Mouse (Mus musculus): ENCODE data around the gene Fbxl20. TPM values are rescaled to one million over a fixed set of nuclear protein-coding genes. Genes with fewer than 3 reads are reported as not detected.
A peak's percentile ranks its signal among the peaks of the same experiment; 100 is the strongest.

The Fbxl20 gene
- total RNA-seq, 1 experiment from 2014 or later: 26.2 TPM

DNA sequence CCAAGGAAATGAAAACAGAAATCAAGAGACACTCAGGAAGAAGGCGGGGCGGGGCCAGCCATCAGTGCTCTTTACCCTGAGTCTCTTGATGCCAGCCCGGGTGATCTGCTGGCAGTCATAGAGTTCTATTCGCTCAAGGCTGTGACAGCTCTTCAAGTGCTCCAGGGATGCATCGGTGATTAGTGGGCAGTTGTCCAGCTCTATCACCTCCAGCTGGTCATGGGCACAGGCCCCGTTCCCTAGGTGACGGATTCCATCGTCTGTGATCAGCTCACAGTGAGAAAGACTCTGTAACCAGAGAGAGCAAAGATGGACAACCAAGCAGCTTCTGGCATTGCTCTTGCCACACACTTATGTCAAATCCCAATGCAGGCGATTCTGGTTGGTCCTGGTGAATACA lies 59.6 kb downstream of the Fbxl20 start:
- peak; percentile 5 for DNase-seq

- DNase-seq: peak; percentile 83
Measured at GRCm38 (mm10) chr11:98088224-98088623, 62.0 kb downstream of the Fbxl20 start.

DNA sequence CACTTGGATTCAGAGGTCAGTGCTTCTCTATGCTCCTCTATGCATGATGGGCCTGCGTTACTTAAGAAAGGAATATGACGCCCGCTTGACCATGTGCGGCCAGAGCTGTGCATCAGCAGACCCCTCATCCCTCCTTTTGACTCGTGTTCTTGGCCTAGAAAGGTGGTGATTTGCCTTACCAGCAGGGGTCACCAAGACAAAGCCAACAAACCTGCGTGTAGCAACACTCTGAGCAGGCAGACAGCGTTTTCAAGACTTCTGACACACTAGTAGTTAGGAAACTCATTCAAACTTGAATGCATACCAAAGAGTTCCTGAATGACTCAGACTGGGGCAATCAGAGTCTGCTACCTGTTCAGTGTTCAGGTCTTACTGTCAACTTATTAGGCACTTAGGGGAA lies 63.6 kb downstream of the Fbxl20 start:
- DNase-seq: no peak

DNA sequence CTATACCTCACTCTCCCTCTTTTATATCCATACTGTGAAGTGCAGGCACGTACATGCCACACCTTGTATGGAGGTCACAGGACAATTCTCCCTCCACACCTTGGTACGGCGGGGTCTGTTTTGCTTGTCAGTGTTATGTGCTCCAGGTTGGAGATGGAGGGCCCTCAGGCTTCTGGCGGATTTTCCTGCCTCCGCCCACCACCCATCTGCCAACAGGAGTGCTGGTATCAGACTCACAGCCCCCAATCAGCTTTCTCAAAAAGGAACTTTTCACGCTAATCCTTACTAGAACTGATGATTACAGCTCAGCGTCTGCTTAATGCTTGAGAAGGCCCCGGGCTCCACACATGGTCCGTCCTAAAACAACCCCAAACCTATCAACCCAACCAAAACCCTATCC lies 64.1 kb downstream of the Fbxl20 start:
- no peak for DNase-seq

- peak; percentile 6 for DNase-seq
Measured at GRCm38 (mm10) chr11:98082745-98083144, 67.5 kb downstream of the Fbxl20 start.

DNA sequence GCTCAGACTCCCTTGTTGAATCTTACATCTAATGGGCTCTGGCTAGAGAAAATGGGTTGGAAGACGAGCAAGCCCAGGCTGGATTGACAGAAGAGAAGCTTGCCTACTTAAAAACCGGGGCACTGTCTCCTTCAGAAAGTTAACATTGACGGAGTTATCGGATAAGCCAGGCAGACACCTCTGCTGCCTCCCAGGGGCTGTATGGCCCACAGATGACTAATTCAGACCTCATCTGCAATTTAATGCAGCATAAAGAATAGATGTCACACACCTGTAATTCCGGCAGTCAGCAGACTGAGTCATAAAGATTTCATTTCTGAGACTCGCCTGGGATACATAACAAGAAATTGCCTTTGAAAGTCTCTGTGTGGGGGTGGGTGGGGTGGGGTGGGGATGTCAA lies 69.8 kb downstream of the Fbxl20 start:
- no peak for DNase-seq

- no peak for DNase-seq
Measured at GRCm38 (mm10) chr11:98077086-98077485, 73.1 kb downstream of the Fbxl20 start.

- DNase-seq: peak; percentile 92
Measured at GRCm38 (mm10) chr11:98075195-98075808, 74.9 kb downstream of the Fbxl20 start.

DNA sequence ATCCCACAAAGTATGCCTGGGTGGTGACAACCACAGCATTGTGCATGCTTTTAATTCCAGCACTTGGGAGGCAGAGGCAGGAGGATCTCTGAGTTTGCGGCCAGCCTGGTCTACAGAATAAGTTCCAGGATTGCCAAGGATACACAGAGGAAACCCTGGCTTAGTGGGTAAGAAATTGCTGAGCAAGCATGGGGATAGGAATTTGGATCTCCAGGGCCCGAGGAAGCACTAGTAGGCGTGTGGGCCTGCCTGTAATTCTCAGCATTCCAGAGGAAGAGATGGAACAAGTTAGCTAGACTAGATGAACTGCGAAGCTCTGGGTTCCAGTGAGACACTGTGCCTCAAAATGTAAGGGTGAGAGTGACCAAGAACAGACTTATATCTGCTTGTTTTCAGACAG lies 76.8 kb downstream of the Fbxl20 start:
- DNase-seq: no peak

GRCm38 (mm10) chr11:98067255-98067654 lies 82.9 kb downstream of the Fbxl20 start:
- no peak for DNase-seq

DNA sequence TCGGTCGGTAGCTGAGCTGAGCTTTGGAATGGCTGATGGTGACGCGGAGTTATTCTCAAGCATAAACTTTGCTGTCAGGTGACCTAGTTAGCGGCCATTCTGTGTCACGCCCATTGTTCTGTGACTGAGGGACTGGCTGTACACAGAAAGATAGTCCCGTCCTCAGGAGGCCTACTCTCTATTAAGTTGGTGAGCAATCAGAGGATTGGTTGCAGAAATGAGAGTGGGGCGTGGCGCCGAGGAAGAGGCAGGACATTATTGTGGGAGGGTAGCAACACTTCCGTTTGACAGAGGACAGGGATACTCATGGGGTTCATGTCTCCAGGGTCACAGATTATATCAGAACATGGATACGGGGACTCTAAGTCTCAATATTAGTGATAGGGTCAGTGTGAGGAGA lies 84.0 kb downstream of the Fbxl20 start:
- DNase-seq: no peak

DNA sequence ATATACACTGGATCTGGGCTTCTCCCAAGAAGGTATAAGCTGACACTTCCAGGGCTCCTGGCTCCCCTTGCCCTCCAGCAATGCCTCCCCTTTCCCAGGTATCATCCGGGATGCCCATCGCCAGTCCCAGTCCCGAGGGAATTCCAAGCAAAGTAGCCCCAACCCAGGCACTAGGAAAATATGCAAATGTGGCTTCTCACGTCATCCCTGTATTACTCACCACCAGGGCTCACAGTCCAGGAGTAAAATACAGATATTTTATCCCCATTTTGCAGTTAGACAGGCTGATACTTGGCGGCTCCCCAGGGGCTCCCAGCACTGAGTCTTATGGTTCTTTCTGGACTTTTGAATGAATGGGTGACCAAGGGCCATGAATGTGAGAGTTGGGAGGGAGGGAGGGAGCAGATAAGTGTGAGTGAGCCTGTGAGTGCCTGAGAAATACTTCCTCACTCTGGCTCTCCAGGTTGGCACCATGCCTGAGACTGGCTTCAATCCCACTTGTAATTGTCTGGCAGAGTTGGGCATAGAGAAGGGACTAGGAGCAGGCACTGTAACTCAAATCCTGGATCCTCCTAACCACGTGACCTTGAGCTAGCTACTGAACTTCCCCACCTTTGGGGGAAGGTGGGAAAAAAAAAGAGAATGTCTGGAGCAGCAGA lies 88.2 kb downstream of the Fbxl20 start:
- DNase-seq: peak; percentile 86

DNA sequence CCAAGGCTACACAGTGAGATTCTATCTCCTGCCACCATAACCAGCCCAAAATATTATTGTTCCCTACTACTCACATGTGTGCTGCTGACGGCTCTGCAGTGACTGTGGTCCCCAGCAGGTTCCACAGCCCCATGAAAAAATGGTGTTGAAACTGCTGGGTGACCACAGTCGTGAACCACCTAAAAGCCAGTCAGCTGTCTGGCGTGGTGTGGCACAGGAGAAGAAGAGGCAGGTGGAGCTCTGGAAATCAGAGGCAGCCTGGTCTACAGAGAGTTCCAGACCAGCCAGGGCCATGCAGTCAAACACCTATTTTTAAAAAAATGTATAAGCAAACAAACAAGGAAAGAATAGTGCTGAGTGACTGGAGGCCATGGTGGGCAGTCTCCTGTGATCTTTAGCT lies 88.8 kb downstream of the Fbxl20 start:
- DNase-seq: no peak

DNA sequence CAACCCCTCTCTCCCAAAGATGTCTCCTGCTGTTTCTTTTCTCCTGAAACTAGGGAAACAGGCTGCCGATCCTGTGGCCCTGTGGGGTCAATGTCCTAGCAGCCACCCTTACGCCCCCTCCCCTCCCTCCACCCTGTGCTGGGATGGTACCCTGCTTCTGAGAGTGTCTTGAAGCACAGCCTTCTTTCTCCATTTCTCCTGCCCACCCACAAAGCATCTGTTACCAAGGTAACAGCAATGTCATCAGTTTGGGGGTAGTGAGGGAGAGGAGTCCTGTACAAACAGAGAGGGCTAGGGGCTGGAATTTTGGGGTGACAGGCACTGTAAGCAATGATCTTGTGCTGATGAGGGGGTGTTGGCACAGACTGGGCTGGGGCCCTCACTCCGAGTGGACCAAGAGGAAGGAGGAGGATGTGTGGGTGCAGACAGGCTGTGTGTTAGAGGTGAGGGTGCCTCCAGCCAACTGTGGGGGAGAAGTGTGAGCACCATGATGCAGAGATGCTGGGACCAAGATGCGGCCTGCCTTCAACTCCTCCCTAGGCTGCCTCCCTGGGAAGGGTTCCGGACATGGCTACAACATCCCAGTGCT lies 90.0 kb downstream of the Fbxl20 start:
- DNase-seq: no peak

DNA sequence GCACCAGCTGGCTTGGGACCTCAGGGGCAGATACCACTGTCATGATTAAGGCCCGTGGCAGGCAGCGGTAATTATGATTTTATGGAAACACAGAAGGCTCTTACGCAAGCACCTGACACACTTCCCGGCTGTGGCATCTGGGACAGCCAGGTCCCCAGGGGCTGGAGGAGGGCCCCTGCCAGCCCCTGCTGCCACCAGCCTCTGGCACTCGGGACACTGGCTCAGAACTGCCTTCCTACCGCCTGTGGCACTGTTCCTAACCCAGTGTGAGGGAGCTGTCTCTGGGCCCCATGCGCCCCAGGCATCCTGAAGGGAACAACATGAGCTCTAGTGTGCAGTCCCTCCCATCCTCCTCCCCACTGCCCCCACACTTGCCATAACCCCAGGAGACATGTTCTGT lies 90.5 kb downstream of the Fbxl20 start:
- DNase-seq: peak; percentile 72

- DNase-seq: peak; percentile 55
Measured at GRCm38 (mm10) chr11:98057998-98058397, 92.2 kb downstream of the Fbxl20 start.

GRCm38 (mm10) chr11:98057466-98057865 lies 92.7 kb downstream of the Fbxl20 start:
- DNase-seq: peak; percentile 66

- DNase-seq: peak; percentile 87
Measured at GRCm38 (mm10) chr11:98052989-98053834, 97.0 kb downstream of the Fbxl20 start, which contains the start of gene Stac2. Gene Stac2, minus strand, starts transcription at chr11:98053462.

- peak; percentile 47 for DNase-seq
Measured at GRCm38 (mm10) chr11:98052129-98052988, 97.8 kb downstream of the Fbxl20 start.

DNA sequence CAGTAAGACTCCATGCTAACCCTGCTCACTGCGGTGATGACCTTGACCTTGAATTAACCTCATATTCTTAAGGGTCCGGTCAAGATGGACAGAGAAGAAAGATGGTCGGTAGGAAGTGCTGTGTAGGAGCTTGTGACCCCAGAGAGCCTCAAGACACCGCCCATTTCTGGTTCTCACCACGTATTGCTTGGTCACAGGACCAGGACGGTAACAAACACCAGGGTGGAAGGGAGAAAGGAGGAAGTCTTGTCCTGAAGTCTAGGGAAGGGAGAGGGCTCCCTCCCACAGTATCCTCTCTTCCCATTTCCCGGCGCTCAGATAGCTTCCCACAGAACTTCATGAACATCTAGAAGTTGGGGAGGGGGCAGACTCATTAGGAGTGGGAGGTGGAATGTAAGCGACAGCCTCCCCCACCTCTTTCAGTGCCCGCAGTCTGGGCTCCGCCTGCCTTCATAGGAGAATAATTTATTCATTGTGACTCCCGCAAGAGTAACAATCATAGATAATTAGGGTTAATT lies 98.5 kb downstream of the Fbxl20 start:
- no peak for DNase-seq

DNA sequence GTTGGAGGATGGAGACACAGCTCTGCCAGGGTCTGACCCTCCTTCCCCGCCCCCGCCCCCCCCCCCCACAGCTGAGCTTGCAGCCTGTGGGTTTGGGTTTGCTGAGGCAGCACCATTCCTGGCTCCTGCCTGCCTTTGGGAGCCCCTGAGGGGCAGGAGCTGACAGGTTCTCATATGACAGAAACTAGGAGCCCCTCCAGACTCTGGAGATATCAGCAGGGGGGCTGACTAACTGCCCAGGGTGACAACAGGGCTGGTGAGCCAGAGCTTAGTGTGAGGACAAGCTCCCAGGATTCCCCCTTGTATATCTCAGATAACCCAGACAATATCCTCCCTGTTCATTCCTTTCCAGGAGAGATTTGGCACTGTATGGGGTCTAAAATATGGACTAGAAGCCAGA lies 99.3 kb downstream of the Fbxl20 start:
- no peak for DNase-seq

- no peak for DNase-seq
Measured at GRCm38 (mm10) chr11:98050520-98050815, 99.7 kb downstream of the Fbxl20 start.

Measured in adrenal gland, postnatal 14 days (tissue).